Mouse (Mus musculus) embryonic facial prominence, embryonic 13.5 days (tissue): ENCODE results near the gene Nlrp1a. TPM values are rescaled to one million over a fixed set of nuclear protein-coding genes. Genes with fewer than 3 reads are reported as not detected.

ENCODE experiments used
- ATAC-seq: fragments of 200-750 bp; cut with Nextera tagmentation; 2 replicates; pipeline ENCODE4 v1.8.0; 2017; ENCODE audit warnings: low read depth; ENCODE audit not compliant: insufficient number of reproducible peaks, insufficient read depth, low FRiP score, low TSS enrichment
- H3K27ac ChIP-seq: fragments of 300-500 bp; sonication (generic); 2 replicates; pipeline ENCODE4 v1.5.1; 2015; ENCODE audit warnings: moderate library complexity, mild to moderate bottlenecking, inconsistent platforms
- H3K27me3 ChIP-seq: fragments of 300-500 bp; sonication (generic); 2 replicates; pipeline ENCODE4 v1.6.1; 2015; ENCODE audit warnings: mild to moderate bottlenecking, inconsistent platforms
- H3K36me3 ChIP-seq: fragments of 300-500 bp; sonication (generic); 2 replicates; pipeline ENCODE4 v1.6.1; 2015; ENCODE audit warnings: mild to moderate bottlenecking, inconsistent platforms
- H3K4me1 ChIP-seq: fragments of 300-500 bp; sonication (generic); 2 replicates; pipeline ENCODE4 v1.6.1; 2015; ENCODE audit warnings: inconsistent platforms
- H3K4me2 ChIP-seq: fragments of 300-500 bp; sonication (generic); 2 replicates; pipeline ENCODE4 v1.6.1; 2015; ENCODE audit warnings: moderate library complexity, mild to moderate bottlenecking, inconsistent platforms
- H3K4me3 ChIP-seq: fragments of 300-500 bp; sonication (generic); 2 replicates; pipeline ENCODE4 v1.5.1; 2015; ENCODE audit warnings: mild to moderate bottlenecking, inconsistent platforms
- H3K9ac ChIP-seq: fragments of 300-500 bp; sonication (generic); 2 replicates; pipeline ENCODE4 v1.6.1; 2015; ENCODE audit warnings: mild to moderate bottlenecking, inconsistent platforms
- H3K9me3 ChIP-seq: fragments of 300-500 bp; sonication (generic); 2 replicates; pipeline ENCODE4 v1.6.1; 2016; ENCODE audit warnings: inconsistent platforms
- WGBS: fragments of 180-500 bp; shearing (Covaris S2); methylation state at CpG from one replicate; pipeline ENCODE4 v1.1.7; 2015; ENCODE audit warnings: mixed read lengths; 5-methylcytosine and 5-hydroxymethylcytosine counted together
- polyA plus RNA-seq: library from polyadenylated mRNA; unstranded; fragments of >200 nt; fragmentation: Nextera tagmentation; extraction: Ambion mirVana; gene quantifications from 2 replicates; pipeline ENCODE4 v1.2.1, GENCODE M21; 2015

Gene Nlrp1a
- polyA plus RNA-seq, result 0.07 and 0.18 TPM in 2 replicates

DNA sequence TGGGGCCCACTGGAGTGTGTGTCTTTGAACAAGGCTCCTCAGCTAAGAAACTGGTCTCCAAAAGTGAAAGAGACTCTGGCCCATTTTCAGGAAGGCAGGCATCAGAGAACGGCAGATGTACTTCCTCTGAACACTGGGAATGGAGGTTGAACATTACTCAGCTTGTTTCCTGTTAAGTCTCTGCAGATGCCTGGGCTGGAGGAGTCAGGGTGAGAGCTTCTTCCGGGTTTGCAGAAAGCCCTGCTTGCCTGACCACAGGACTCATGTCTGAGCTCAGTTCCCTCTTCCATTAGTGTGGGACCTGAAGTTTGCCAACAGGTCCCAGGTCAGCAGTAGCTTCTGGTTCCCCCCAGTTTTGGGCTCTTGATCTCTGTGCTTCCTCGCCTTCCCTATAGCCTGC lies at the start of gene Nlrp1a:
Nlrp1a (minus strand) TSS at position 44 of the 400 bp plus-strand sequence.
- Histone ChIP-seq H3K9ac (no peak within 1 kb of the TSS), H3K9me3 (no peaks in the 10 kb centered on the region), H3K4me2 (no peak within 1 kb of the TSS), H3K36me3 (no peaks in the 10 kb centered on the region), H3K27me3 (no peaks in the 10 kb centered on the region), H3K4me3 (no peak within 1 kb of the TSS), H3K4me1 (no peaks in the 10 kb centered on the region), H3K27ac (no peak within 1 kb of the TSS)
- ATAC-seq, result no peak
- 69% methylated on average over 3 of the region's 3 CpGs for WGBS

DNA sequence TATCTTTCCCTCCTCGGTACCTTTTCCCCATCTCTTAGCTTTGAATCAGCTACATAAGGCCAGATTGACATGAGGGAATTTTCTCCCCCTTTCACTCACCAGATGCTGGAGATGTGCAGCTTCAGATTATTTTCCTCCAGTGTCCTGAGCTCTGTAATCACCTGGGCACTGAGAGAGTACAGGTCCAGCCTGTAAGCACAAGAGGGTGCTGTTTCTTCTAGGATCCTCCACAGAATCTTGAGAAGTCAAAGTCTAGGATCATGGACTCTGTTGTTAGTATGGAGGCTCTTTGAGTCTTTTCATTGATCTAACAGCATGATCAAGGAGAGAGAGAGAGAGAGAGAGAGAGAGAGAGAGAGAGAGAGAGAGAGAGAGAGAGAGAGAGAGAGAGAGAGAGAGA lies 25.1 kb upstream of the Nlrp1a start:
- 66% methylated on average over 1 of the region's 1 CpGs for WGBS
- Histone ChIP-seq H3K4me2 (no peak overlapping the region), H3K9me3 (no peaks in the 10 kb centered on the region), H3K9ac (no peak overlapping the region), H3K4me1 (no peaks in the 10 kb centered on the region), H3K36me3 (no peaks in the 10 kb centered on the region), H3K4me3 (no peak overlapping the region), H3K27ac (no peak overlapping the region), H3K27me3 (no peaks in the 10 kb centered on the region)
- no peak for ATAC-seq

DNA sequence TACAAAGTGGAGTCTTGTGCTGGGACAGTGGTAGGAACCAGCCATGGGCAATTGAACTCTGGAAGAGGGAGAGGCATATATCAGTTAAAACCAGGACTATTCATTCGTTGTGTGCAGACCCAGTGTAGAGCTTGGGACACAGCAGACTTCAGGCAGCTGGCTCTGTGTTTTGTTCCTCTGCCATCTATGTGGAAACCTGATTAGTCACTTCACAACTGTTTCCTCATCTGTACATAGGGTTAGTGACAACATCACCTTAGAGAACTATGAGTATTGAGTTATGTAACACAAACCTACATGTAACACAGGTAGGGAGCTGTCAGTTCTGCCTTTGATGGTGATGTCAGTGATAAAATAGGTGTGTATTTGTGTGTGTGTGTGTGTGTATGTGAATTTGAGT lies 19.6 kb upstream of the Nlrp1a start:
- 71% methylated on average over 1 of the region's 1 CpGs for WGBS
- Histone ChIP-seq H3K36me3 (no peaks in the 10 kb centered on the region), H3K9ac (no peak overlapping the region), H3K9me3 (no peaks in the 10 kb centered on the region), H3K4me2 (no peak overlapping the region), H3K27ac (no peak overlapping the region), H3K4me1 (no peaks in the 10 kb centered on the region), H3K4me3 (no peak overlapping the region), H3K27me3 (no peaks in the 10 kb centered on the region)
- ATAC-seq, result no peak

DNA sequence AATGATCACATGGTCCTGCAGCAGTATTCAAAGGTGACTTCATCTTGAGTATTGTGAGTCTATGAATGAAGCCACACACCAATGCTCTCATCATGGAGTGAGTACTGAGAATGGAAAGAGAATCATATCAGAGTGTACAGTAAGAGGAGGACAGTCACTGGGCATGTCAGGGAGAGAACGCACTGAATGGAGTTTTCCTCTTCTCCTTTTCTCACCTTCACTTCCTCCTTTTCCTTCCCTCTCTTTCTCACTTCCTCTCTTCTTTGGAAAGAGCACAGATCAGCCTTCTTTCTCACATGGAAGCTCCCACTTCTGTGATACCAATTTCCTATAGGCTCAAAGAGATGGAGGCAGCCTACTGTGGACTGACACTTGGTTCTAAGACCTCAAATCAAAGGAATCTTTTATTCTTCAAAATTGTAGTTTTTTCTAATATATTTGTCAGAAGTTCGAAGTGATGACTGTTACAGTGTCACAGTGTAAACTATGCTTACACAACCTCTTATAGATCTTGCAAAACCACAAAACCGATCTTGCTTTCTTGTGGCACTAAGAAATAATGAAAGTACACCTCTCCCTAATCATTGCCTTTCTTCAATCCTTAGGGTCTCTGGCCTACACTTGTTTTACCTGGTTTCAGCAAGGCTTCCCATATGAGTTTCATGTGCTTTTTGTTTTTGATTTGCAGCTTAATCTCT lies 15.1 kb upstream of the Nlrp1a start:
- Histone ChIP-seq H3K36me3 (no peaks in the 10 kb centered on the region), H3K27ac (no peak overlapping the region), H3K9me3 (no peaks in the 10 kb centered on the region), H3K4me1 (no peaks in the 10 kb centered on the region), H3K4me2 (no peak overlapping the region), H3K4me3 (no peak overlapping the region), H3K9ac (no peak overlapping the region), H3K27me3 (no peaks in the 10 kb centered on the region)
- ATAC-seq, result no peak
- WGBS, result 79% methylated on average over 3 of the region's 3 CpGs

DNA sequence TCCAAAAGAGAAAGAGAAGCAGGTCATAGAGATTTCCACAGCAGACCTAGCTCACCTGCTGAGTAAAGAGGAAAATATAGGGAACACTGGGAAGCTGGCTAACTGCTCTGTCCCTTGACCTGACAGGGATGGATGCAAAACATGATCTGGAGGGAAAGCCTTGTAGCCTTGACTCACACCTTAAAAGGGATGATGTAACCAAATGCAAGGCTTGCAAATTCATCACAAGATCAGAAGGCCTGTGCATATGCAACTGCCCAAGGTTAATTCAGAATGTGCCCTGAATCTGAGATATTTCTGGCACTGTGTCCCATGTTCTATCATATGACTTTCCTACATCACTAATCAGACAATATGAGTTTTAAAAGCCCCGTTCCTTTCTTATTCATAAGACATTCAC lies 10.8 kb upstream of the Nlrp1a start:
- H3K27me3 ChIP-seq, result no peaks in the 10 kb centered on the region
- H3K36me3 ChIP-seq, result no peaks in the 10 kb centered on the region
- no peak overlapping the region for H3K4me3 ChIP-seq
- no peak overlapping the region for H3K4me2 ChIP-seq
- no peaks in the 10 kb centered on the region for H3K4me1 ChIP-seq
- H3K27ac ChIP-seq, result no peak overlapping the region
- no peak overlapping the region for H3K9ac ChIP-seq
- ATAC-seq, result no peak
- H3K9me3 ChIP-seq, result no peaks in the 10 kb centered on the region
- WGBS, result 80% methylated on average over 1 of the region's 1 CpGs

DNA sequence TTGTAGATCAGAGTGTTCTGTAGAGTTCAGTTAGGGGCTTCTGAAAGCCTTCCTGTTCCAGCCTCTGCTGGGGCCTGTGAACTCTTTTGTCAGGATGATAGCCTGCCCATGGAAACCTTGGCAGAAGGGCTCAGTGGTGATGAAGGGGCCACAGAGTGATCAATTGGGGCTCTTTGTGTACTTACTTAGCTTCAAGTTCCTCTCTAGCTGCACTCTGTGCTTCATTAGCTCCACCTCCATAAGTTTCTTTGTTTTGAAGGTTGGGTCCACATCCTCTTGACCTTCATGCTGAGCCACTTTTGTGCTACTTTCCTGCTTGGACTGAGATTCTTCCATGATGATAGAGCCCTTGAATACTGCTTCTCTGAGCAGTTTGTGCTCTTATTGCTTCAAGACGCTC lies 2.5 kb downstream of the Nlrp1a start:
- no peak overlapping the region for H3K4me3 ChIP-seq
- no peak for ATAC-seq
- no peaks in the 10 kb centered on the region for H3K36me3 ChIP-seq
- no peaks in the 10 kb centered on the region for H3K4me1 ChIP-seq
- H3K4me2 ChIP-seq, result no peak overlapping the region
- no peaks in the 10 kb centered on the region for H3K27me3 ChIP-seq
- 90% methylated on average over 1 of the region's 1 CpGs for WGBS
- no peaks in the 10 kb centered on the region for H3K9me3 ChIP-seq
- no peak overlapping the region for H3K27ac ChIP-seq
- H3K9ac ChIP-seq, result no peak overlapping the region

DNA sequence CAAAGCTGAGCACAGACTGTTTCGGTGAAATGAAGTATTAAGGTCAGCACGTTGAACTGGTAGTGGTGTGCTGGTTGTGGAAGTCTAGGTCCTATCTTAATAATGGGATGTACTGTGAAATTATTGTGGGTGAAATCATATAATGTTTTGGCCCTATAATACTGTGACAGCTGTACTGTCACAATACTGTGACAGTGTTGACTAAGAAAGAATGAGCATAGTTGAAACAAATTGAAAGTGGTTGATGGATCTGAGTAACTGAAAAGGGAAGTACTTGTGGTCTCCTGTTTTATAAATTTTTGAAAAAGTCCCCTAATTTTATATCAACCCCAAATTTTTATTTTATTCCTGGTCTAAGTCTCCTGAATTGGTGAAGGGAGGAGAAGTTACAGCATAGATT lies 37.4 kb downstream of the Nlrp1a start:
- no peak overlapping the region for H3K9ac ChIP-seq
- no peak overlapping the region for H3K4me3 ChIP-seq
- ATAC-seq, result no peak
- no peaks in the 10 kb centered on the region for H3K9me3 ChIP-seq
- 77% methylated on average over 2 of the region's 2 CpGs for WGBS
- H3K4me1 ChIP-seq, result no peaks in the 10 kb centered on the region
- no peak overlapping the region for H3K27ac ChIP-seq
- H3K4me2 ChIP-seq, result no peak overlapping the region
- no peaks in the 10 kb centered on the region for H3K27me3 ChIP-seq
- H3K36me3 ChIP-seq, result no peaks in the 10 kb centered on the region

DNA sequence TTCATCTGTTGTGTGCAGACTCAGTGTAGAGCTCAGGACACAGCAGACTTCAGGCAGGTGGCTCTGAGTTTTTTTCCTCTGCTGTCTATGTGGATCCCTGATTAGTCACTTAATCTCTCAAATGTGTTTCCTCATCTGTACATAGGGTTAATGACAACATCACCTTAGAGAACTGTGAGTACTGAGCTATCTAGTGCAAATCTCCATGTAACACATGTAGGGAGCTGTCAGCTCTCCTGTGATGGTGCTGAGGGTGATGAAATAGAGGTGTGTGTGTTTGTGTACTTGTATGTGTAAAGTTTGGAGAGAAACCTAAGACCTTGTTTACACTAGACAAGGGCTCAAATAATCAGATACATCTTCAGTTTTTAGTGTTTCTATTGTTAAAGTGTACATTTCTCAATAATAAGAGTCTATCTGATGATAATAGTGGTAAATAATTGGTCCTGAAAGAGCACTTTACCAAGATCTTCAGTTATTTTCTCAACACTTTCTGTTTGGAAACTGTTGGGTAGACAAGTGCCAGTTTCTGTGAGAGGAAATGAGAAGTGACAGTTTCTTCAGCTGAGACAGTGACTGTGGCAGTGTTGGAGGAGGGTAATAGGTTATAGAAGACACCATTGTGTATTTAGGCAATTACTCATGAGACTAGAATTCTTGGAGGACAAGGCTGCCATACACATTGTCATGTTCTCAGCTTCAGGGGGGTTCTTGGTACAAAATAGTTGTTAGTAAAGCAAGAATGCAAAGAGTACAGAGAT lies 38.1 kb downstream of the Nlrp1a start:
- Histone ChIP-seq H3K27me3 (no peaks in the 10 kb centered on the region), H3K4me2 (no peak overlapping the region), H3K4me3 (no peak overlapping the region), H3K9me3 (no peaks in the 10 kb centered on the region), H3K27ac (no peak overlapping the region), H3K9ac (no peak overlapping the region), H3K4me1 (no peaks in the 10 kb centered on the region), H3K36me3 (no peaks in the 10 kb centered on the region)
- ATAC-seq, result no peak

DNA sequence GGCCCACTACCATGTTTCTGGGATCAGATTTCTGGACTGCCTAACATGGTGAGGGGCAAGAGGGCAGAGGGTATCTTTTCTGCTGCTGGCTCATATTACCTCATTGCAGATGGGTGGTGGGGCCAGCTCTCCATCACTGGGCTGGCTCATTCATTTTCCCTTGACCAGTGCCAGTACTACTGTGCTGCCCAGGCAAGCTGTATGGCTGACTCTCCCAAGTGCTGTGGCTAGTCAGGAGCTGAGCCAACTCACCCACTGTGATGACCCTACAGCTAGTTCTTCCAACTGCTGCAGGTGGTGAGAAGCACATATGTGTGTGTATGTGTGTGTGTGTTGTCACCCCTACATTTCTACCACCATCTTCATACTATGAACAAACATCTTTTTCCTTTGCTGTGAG lies 40.6 kb downstream of the Nlrp1a start:
- no peak overlapping the region for H3K27ac ChIP-seq
- no peak overlapping the region for H3K4me2 ChIP-seq
- no peak for ATAC-seq
- H3K4me3 ChIP-seq, result no peak overlapping the region
- no peaks in the 10 kb centered on the region for H3K36me3 ChIP-seq
- no peaks in the 10 kb centered on the region for H3K4me1 ChIP-seq
- no peaks in the 10 kb centered on the region for H3K27me3 ChIP-seq
- H3K9me3 ChIP-seq, result no peaks in the 10 kb centered on the region
- H3K9ac ChIP-seq, result no peak overlapping the region

DNA sequence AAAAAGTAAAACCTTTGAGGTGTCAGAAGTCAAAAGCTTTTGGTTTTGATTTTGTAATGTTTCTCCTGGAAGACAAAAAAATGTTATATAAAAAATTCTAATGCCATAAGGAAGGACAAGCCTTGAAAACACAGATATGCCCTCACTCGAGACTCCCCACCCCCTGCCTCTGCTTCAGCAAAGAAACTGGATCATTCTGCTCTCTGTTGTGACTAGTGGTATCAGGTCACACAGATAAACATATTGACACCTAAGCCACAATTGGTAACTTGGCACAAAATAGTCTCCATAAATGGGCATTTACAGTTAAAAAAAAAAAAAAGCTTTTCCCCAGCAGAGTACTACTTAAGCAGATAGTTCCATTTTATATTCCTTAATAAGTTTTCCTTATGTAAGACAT lies 68.2 kb downstream of the Nlrp1a start:
- WGBS, result 70% methylated on average over 1 of the region's 1 CpGs
- no peaks in the 10 kb centered on the region for H3K4me1 ChIP-seq
- H3K4me3 ChIP-seq, result no peak overlapping the region
- H3K9ac ChIP-seq, result no peak overlapping the region
- no peaks in the 10 kb centered on the region for H3K27me3 ChIP-seq
- no peak for ATAC-seq
- peaks cover 7% of the 10 kb centered on the region for H3K9me3 ChIP-seq
- H3K4me2 ChIP-seq, result no peak overlapping the region
- H3K36me3 ChIP-seq, result no peaks in the 10 kb centered on the region
- no peak overlapping the region for H3K27ac ChIP-seq

DNA sequence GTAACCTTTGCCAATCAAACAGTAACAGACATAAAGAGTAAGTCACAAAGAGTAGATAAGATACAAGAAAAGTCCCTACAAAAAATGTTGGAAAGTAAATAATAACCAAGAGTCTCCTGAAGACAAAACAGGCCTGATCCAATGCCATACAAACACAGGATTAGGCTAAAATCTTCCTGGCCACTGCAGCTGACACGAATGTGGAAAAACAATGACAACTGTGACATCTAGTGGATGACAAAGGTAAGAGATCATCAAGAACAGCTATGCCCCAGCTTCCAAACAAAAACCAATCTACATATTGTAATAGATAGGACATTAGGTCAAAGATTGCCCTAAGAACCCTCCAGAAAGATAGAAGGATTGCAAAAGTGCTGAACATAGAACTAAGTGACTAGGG lies 92.0 kb downstream of the Nlrp1a start:
- H3K4me2 ChIP-seq, result no peak overlapping the region
- no peak for ATAC-seq
- 5% methylated on average over 1 of the region's 1 CpGs for WGBS

More for the DNA sequence above, 92.0 kb downstream of the Nlrp1a start:
- no peaks in the 10 kb centered on the region for H3K9me3 ChIP-seq
- no peaks in the 10 kb centered on the region for H3K27me3 ChIP-seq
- no peaks in the 10 kb centered on the region for H3K4me1 ChIP-seq
- no peak overlapping the region for H3K4me3 ChIP-seq
- no peak overlapping the region for H3K27ac ChIP-seq
- no peak overlapping the region for H3K9ac ChIP-seq
- no peaks in the 10 kb centered on the region for H3K36me3 ChIP-seq
